Mouse (Mus musculus) myocyte (in vitro differentiated cells): ENCODE results near the gene Atg9a. TPM values are rescaled to one million over a fixed set of nuclear protein-coding genes. Genes with fewer than 3 reads are reported as not detected.

ENCODE experiments used
- H3K27me3 ChIP-seq: one replicate; pipeline ENCODE4 v1.6.1; 2011; ENCODE audit not compliant: control insufficient read depth, insufficient read depth, insufficient read length
- H3K36me3 ChIP-seq: one replicate; pipeline ENCODE4 v1.6.1; 2011; ENCODE audit not compliant: control insufficient read depth, insufficient read depth
- H3K4me2 ChIP-seq: one replicate; pipeline ENCODE4 v1.6.1; 2011; ENCODE audit warnings: low read depth, control low read depth
- H3K4me3 ChIP-seq: one replicate; pipeline ENCODE4 v1.5.1; 2011; ENCODE audit warnings: mild to moderate bottlenecking, control low read depth, moderate library complexity
- H3K79me2 ChIP-seq: one replicate; pipeline ENCODE4 v1.6.1; 2011; ENCODE audit not compliant: control insufficient read depth, insufficient read depth
- H3ac ChIP-seq: one replicate; pipeline ENCODE4 v1.6.1; 2011; ENCODE audit not compliant: control insufficient read depth, insufficient read length
- CEBPB ChIP-seq: IDR thresholded peaks from 2 replicates; pipeline ENCODE4 v1.6.1; 2011; ENCODE audit warnings: mild to moderate bottlenecking, moderate library complexity; ENCODE audit not compliant: poor library complexity, insufficient read depth, severe bottlenecking
- E2F4 ChIP-seq: IDR thresholded peaks from one replicate; pipeline ENCODE4 v1.6.1; 2011; ENCODE audit warnings: mild to moderate bottlenecking, control low read depth, moderate library complexity; ENCODE audit not compliant: insufficient read depth
- MAX ChIP-seq: IDR thresholded peaks from one replicate; pipeline ENCODE4 v1.6.1; 2011; ENCODE audit warnings: low read depth, mild to moderate bottlenecking, control low read depth
- MYOD1 ChIP-seq, 3 experiments: IDR thresholded peaks; one replicate each; pipeline ENCODE4 v1.6.1; 2011; ENCODE audit warnings: control low read depth in 2 of 3, low read depth in 2 of 3, mild to moderate bottlenecking in 2 of 3, moderate library complexity in 1 of 3; ENCODE audit not compliant: insufficient read length in 2 of 3, control insufficient read depth in 1 of 3
- MYOG ChIP-seq, 3 experiments: IDR thresholded peaks; one replicate each; pipeline ENCODE4 v1.6.1; 2011; ENCODE audit warnings: control low read depth in 2 of 3, low read depth in 2 of 3, mild to moderate bottlenecking in 2 of 3; ENCODE audit not compliant: insufficient read length in 2 of 3, control insufficient read depth in 1 of 3, insufficient read depth in 1 of 3
- POLR2A ChIP-seq: IDR thresholded peaks from one replicate; pipeline ENCODE4 v1.6.1; 2011; ENCODE audit warnings: low read depth, mild to moderate bottlenecking, control low read depth, moderate library complexity; ENCODE audit not compliant: insufficient read length
- POLR2AphosphoS2 ChIP-seq: IDR thresholded peaks from one replicate; pipeline ENCODE4 v1.6.1; 2011; ENCODE audit warnings: low read depth, control low read depth; ENCODE audit not compliant: insufficient read length
- REST ChIP-seq: IDR thresholded peaks from one replicate; pipeline ENCODE4 v1.6.1; 2011; ENCODE audit warnings: mild to moderate bottlenecking, control low read depth, moderate library complexity; ENCODE audit not compliant: insufficient read depth, insufficient read length
- SRF ChIP-seq: IDR thresholded peaks from one replicate; pipeline ENCODE4 v1.6.1; 2011; ENCODE audit warnings: low read depth; ENCODE audit not compliant: control insufficient read depth, insufficient read length
- TCF12 ChIP-seq: IDR thresholded peaks from one replicate; pipeline ENCODE4 v1.6.1; 2011; ENCODE audit warnings: mild to moderate bottlenecking, control low read depth; ENCODE audit not compliant: poor library complexity, insufficient read depth, severe bottlenecking
- TCF3 ChIP-seq: IDR thresholded peaks from one replicate; pipeline ENCODE4 v1.6.1; 2011; ENCODE audit warnings: low read depth, control low read depth; ENCODE audit not compliant: insufficient read length
- USF1 ChIP-seq: IDR thresholded peaks from one replicate; pipeline ENCODE4 v1.6.1; 2011; ENCODE audit warnings: low read depth, mild to moderate bottlenecking, control low read depth, moderate library complexity
- polyA plus RNA-seq: library from polyadenylated mRNA; unstranded; fragments of >200 nt; fragmentation: generic; extraction: Trizol; gene quantifications from one replicate; pipeline ENCODE4 v1.2.1, GENCODE M21; 2012; ENCODE audit warnings: missing spikeins

The Atg9a gene
- polyA plus RNA-seq, 1 experiment = 44.6 TPM

DNA sequence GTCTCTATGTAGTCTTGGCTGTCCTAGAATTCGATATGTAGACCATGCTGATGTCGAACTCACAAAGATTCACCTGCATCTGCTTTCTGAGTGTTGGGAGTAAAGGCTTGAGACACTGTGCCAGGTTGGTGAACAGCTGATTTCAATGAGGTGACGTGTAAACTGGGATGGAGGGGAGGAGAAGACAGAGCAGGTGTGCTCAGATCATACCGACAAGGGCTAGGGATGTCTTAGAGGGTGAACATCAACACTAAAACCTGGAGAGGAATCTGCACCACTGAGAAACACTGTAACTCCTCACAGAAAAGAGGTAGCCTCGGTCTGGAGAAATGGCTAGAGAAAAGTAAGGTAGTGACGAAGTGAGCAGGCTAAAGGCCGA lies 23.9 kb downstream of the Atg9a start:
- H3K36me3 ChIP-seq = peaks cover 7% of the 10 kb centered on the region
- TF ChIP-seq E2F4 (no peak), REST (no peak), USF1 (no peak), SRF (no peak), POLR2AphosphoS2 (no peak), POLR2A (no peak), TCF3 (no peak), MAX (no peak), MYOD1 (IDR thresholded peaks at IDR 0.05; ENCODE audit: control insufficient read depth in 1 of 3, insufficient read length in 2 of 3, low read depth in 2 of 3) (no peak), TCF12 (no peak), MYOG (IDR thresholded peaks at IDR 0.05; ENCODE audit: control insufficient read depth in 1 of 3, insufficient read depth in 1 of 3, insufficient read length in 2 of 3, low read depth in 2 of 3) (no peak), CEBPB (no peak)
- peak overlapping the region; percentile 37 for H3K4me3 ChIP-seq
- no peaks in the 10 kb centered on the region for H3K79me2 ChIP-seq
- peak overlapping the region; percentile 26 for H3ac ChIP-seq
- H3K27me3 ChIP-seq = no peaks in the 10 kb centered on the region
- H3K4me2 ChIP-seq = peak overlapping the region; percentile 90

DNA sequence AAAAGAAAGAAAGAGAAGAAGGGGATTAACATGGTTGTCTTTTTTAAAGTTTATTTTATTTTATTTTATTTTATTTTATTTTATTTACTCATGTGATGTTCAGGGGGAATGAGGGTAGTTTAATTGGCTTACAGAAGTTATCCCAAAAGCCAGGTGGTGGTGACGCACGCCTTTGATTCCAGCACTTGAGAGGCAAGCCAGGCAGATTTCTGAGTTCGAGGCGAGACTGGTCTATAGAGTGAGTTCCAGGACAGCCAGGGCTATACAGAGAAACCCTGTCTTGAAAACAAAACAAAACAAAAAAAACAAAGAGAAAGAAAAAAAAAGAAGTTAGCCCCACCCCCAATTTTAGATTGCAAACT lies 31.8 kb downstream of the Atg9a start:
- no peak overlapping the region for H3K4me3 ChIP-seq
- TF ChIP-seq POLR2A = no peak
- no peak for TF ChIP-seq MAX
- no peak for TF ChIP-seq REST
- no peak for TF ChIP-seq E2F4
- H3K79me2 ChIP-seq = no peaks in the 10 kb centered on the region
- H3K4me2 ChIP-seq = no peak overlapping the region
- no peaks in the 10 kb centered on the region for H3K27me3 ChIP-seq
- H3K36me3 ChIP-seq = no peaks in the 10 kb centered on the region
- H3ac ChIP-seq = no peak overlapping the region

DNA sequence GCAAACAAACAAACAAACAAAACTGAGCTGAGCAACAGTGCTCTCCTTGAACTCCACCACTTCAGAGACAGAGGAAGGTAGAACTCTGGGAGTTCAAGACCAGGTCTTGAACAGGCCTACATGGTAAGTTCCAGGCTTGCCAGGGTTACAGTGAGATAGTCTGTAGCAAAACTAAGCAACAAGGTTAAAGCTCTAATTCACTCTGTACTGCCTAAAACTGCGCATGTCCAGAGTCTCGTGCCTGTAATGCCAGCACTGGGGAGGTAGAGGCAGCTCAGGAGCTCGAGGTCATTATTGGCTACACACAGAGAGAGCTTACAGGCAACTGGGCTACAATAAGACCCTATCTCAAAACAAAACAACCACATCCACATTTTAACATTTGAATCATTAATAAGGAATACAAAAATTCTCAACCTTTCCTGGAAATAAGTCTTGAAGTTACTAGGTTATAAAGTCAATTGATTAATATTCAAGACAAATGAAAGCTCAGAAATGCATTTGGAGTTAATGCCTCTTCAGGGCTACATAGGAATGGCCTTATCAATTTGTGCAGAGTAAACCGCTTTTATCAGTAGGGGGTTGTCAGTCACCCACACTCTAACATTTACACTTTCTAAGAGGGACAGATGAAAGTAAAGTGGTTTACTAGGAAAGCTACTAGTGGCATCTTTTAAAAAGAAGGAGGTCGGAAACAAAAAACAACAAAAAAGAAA lies 32.3 kb downstream of the Atg9a start:
- Histone ChIP-seq H3K36me3 (no peaks in the 10 kb centered on the region), H3K4me3 (no peak overlapping the region), H3K79me2 (no peaks in the 10 kb centered on the region), H3ac (no peak overlapping the region), H3K27me3 (no peaks in the 10 kb centered on the region), H3K4me2 (no peak overlapping the region)
- no peak for TF ChIP-seq MYOG (IDR thresholded peaks at IDR 0.05; ENCODE audit: control insufficient read depth in 1 of 3, insufficient read depth in 1 of 3, insufficient read length in 2 of 3, low read depth in 2 of 3)
- no peak for TF ChIP-seq USF1
- no peak for TF ChIP-seq MAX
- TF ChIP-seq SRF = no peak
- TF ChIP-seq MYOD1 (IDR thresholded peaks at IDR 0.05; ENCODE audit: control insufficient read depth in 1 of 3, insufficient read length in 2 of 3, low read depth in 2 of 3) = no peak
- no peak for TF ChIP-seq POLR2AphosphoS2
- no peak for TF ChIP-seq TCF3
- TF ChIP-seq E2F4 = no peak

DNA sequence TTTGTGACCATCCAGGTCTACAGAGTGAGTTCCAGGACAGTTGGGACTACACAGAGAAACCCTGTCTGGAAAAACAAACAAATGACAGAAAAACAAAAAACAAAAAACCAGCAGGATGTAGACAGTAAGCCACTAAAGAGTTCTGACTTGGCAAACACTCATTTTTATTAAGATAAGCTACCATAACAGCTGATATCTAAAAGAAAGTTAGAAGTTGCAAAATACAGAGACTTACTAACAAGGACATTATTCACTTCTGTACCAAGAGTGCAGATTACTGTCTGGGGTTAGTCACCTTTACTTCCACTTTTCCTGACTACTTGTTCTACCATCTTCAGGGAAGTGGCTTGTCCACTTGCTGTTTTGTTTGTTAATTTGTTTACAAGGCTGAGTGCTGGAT lies 33.0 kb downstream of the Atg9a start:
- TF ChIP-seq MAX (no peak), MYOG (IDR thresholded peaks at IDR 0.05; ENCODE audit: control insufficient read depth in 1 of 3, insufficient read depth in 1 of 3, insufficient read length in 2 of 3, low read depth in 2 of 3) (no peak), SRF (no peak), CEBPB (no peak), USF1 (no peak), POLR2AphosphoS2 (no peak), E2F4 (no peak), MYOD1 (IDR thresholded peaks at IDR 0.05; ENCODE audit: control insufficient read depth in 1 of 3, insufficient read length in 2 of 3, low read depth in 2 of 3) (no peak)

DNA sequence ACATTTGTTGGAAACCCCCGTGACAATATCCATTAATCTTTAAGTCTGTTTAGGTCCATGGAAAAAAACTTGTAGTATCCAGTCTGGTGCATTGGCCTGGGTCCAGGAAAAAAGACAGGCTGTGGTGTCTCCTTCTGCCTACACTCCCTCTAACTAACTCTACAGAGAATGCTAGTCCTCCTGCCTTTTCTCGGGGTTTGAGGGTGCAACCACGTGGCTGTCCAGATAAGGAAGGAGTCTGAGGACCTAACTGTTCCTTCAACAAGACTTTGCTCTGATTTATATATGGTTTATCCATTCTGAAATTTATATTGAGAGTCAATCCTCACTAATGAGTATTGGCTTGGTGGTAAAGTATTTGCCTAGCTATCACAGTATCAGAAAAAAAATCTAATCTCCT lies 36.2 kb downstream of the Atg9a start:
- no peak overlapping the region for H3K4me3 ChIP-seq
- TF ChIP-seq TCF12 = no peak
- no peak for TF ChIP-seq USF1
- no peak for TF ChIP-seq TCF3
- TF ChIP-seq SRF = no peak
- TF ChIP-seq REST = no peak
- TF ChIP-seq CEBPB = no peak
- no peak for TF ChIP-seq MYOD1 (IDR thresholded peaks at IDR 0.05; ENCODE audit: control insufficient read depth in 1 of 3, insufficient read length in 2 of 3, low read depth in 2 of 3)
- no peak for TF ChIP-seq POLR2AphosphoS2
- TF ChIP-seq MAX = no peak
- TF ChIP-seq MYOG (IDR thresholded peaks at IDR 0.05; ENCODE audit: control insufficient read depth in 1 of 3, insufficient read depth in 1 of 3, insufficient read length in 2 of 3, low read depth in 2 of 3) = no peak
- no peak for TF ChIP-seq POLR2A
- TF ChIP-seq E2F4 = no peak

More for the DNA sequence above, 33.0 kb downstream of the Atg9a start:
- no peaks in the 10 kb centered on the region for H3K27me3 ChIP-seq
- no peaks in the 10 kb centered on the region for H3K36me3 ChIP-seq
- H3K4me2 ChIP-seq = no peak overlapping the region
- H3K79me2 ChIP-seq = no peaks in the 10 kb centered on the region
- no peak overlapping the region for H3K4me3 ChIP-seq
- no peak overlapping the region for H3ac ChIP-seq

More for the DNA sequence above, 36.2 kb downstream of the Atg9a start:
- no peaks in the 10 kb centered on the region for H3K79me2 ChIP-seq
- no peaks in the 10 kb centered on the region for H3K27me3 ChIP-seq
- H3K4me2 ChIP-seq = no peak overlapping the region
- H3ac ChIP-seq = no peak overlapping the region
- no peaks in the 10 kb centered on the region for H3K36me3 ChIP-seq
